Mouse (Mus musculus) liver, postnatal 0 days (tissue): Measurements from ENCODE around the gene Lnx2.
A peak's percentile ranks its signal among the peaks of the same experiment; 100 is the strongest.

Experiments used
- CTCF ChIP-seq: sonication (generic); IDR thresholded peaks from 2 replicates; pipeline ENCODE4 v1.5.1; 2016; ENCODE audit warnings: antibody characterized with exemption, low read depth
- EP300 ChIP-seq: IDR thresholded peaks from 2 replicates; pipeline ENCODE4 v1.6.1; 2016; ENCODE audit warnings: antibody characterized with exemption, low read depth, mild to moderate bottlenecking

GRCm38 (mm10) chr5:146996812-146997211, 79.6 kb downstream of the Lnx2 start:
- TF ChIP-seq CTCF (0 out of 2 replicates have a peak, but pooled peaks have one; percentile 21), EP300 (no peak)
